Mouse (Mus musculus) hindbrain, embryonic 11.5 days (tissue): Measurements from ENCODE around the gene Snapin. TPM values are rescaled to one million over a fixed set of nuclear protein-coding genes. Genes with fewer than 3 reads are reported as not detected.

Source experiments
- ATAC-seq: fragments of 200-750 bp; cut with Nextera tagmentation; 2 replicates; pipeline ENCODE4 v1.8.0; 2017; ENCODE audit warnings: mild to moderate bottlenecking, moderate TSS enrichment, moderate library complexity; ENCODE audit not compliant: low FRiP score
- DNase-seq: peaks from one replicate; pipeline ENCODE4 v3.0.0-alpha.2; 2015; ENCODE audit warnings: low spot score
- H3K27ac ChIP-seq: fragments of 300-500 bp; sonication (generic); 2 replicates; pipeline ENCODE4 v1.5.1; 2014; ENCODE audit warnings: mild to moderate bottlenecking, low read depth, low read length
- H3K27me3 ChIP-seq: fragments of 300-500 bp; sonication (generic); 2 replicates; pipeline ENCODE4 v1.6.1; 2014; ENCODE audit warnings: mild to moderate bottlenecking, low read length, moderate library complexity, mixed read lengths; ENCODE audit not compliant: control insufficient read depth, insufficient read depth
- H3K36me3 ChIP-seq: fragments of 300-500 bp; sonication (generic); 2 replicates; pipeline ENCODE4 v1.6.1; 2014; ENCODE audit warnings: mild to moderate bottlenecking, low read length, moderate library complexity, mixed read lengths; ENCODE audit not compliant: control insufficient read depth, insufficient read depth
- H3K4me1 ChIP-seq: fragments of 300-500 bp; sonication (generic); replicated peaks from 2 replicates; pipeline ENCODE4 v1.6.1; 2014; ENCODE audit warnings: low read length, mixed read lengths; ENCODE audit not compliant: control insufficient read depth, insufficient read depth
- H3K4me2 ChIP-seq: fragments of 300-500 bp; sonication (generic); replicated peaks from 2 replicates; pipeline ENCODE4 v1.6.1; 2014; ENCODE audit warnings: mild to moderate bottlenecking, low read depth, low read length
- H3K4me3 ChIP-seq: fragments of 300-500 bp; sonication (generic); 2 replicates; pipeline ENCODE4 v1.5.1; 2014; ENCODE audit warnings: low read depth, low read length
- H3K9ac ChIP-seq: fragments of 300-500 bp; sonication (generic); 2 replicates; pipeline ENCODE4 v1.6.1; 2014; ENCODE audit warnings: low read depth, low read length
- H3K9me3 ChIP-seq: fragments of 300-500 bp; sonication (generic); 2 replicates; pipeline ENCODE4 v1.6.1; 2016; ENCODE audit warnings: low read length; ENCODE audit not compliant: control insufficient read depth
- WGBS: fragments of 180-500 bp; shearing (Covaris S2); extraction: QIAGEN DNeasy Blood & Tissue Kit; methylation state at CpG from one replicate; pipeline ENCODE4 v1.1.7; 2014; 5-methylcytosine and 5-hydroxymethylcytosine counted together
- polyA plus RNA-seq: library from polyadenylated mRNA; unstranded; fragments of >200 nt; fragmentation: Nextera tagmentation; extraction: Ambion mirVana; gene quantifications from 2 replicates; pipeline ENCODE4 v1.2.1, GENCODE M21; 2014

Gene Snapin
- polyA plus RNA-seq, 1 experiment from 2014 or later, result 72.3 TPM

GRCm38 (mm10) chr3:90493831-90494540 lies 3.2 kb upstream of the Snapin start:
- H3K27me3 ChIP-seq, result no peaks in the 10 kb centered on the region
- H3K9me3 ChIP-seq, result no peaks in the 10 kb centered on the region
- no peak for DNase-seq
- H3K36me3 ChIP-seq, result no peaks in the 10 kb centered on the region; the same call in 1 of the 2 replicates
- WGBS, result 68% methylated on average over 4 of the region's 4 CpGs
- H3K27ac ChIP-seq, result no peak overlapping the region
- ATAC-seq, result no peak
- no peak overlapping the region for H3K9ac ChIP-seq
- no peak overlapping the region for H3K4me3 ChIP-seq
- H3K4me1 ChIP-seq, result 0 out of 2 replicates have a peak, but pooled peaks cover 3% of the 10 kb centered on the region
- H3K4me2 ChIP-seq, result no peak overlapping the region

- 46% methylated on average over 2 of the region's 2 CpGs for WGBS
- DNase-seq (peak; percentile 23), ATAC-seq (no peak)
- H3K27ac ChIP-seq, result no peak overlapping the region
- no peak overlapping the region for H3K9ac ChIP-seq
- peaks cover 12% of the 10 kb centered on the region for H3K36me3 ChIP-seq
- H3K4me1 ChIP-seq, result 0 out of 2 replicates have a peak, but pooled peaks cover 3% of the 10 kb centered on the region
- no peak overlapping the region for H3K4me2 ChIP-seq
- H3K4me3 ChIP-seq, result no peak overlapping the region
- H3K9me3 ChIP-seq, result no peaks in the 10 kb centered on the region
- no peaks in the 10 kb centered on the region for H3K27me3 ChIP-seq
Observed at GRCm38 (mm10) chr3:90491350-90491749, 517 bp upstream of the Snapin start.

- Histone ChIP-seq H3K27ac (no peak overlapping the region), H3K27me3 (no peaks in the 10 kb centered on the region), H3K4me1 (0 out of 2 replicates have a peak, but pooled peaks cover 3% of the 10 kb centered on the region), H3K9me3 (no peaks in the 10 kb centered on the region), H3K9ac (no peak overlapping the region), H3K36me3 (peaks cover 22% of the 10 kb centered on the region), H3K4me3 (no peak overlapping the region), H3K4me2 (no peak overlapping the region)
- DNase-seq (no peak), ATAC-seq (no peak)
- 86% methylated on average over 6 of the region's 6 CpGs for WGBS
Observed at GRCm38 (mm10) chr3:90488576-90488975, 2.3 kb downstream of the Snapin start.

- no peak for ATAC-seq
- Histone ChIP-seq H3K27me3 (no peaks in the 10 kb centered on the region), H3K4me2 (no peak overlapping the region), H3K27ac (no peak overlapping the region), H3K9me3 (no peaks in the 10 kb centered on the region), H3K4me1 (0 out of 2 replicates have a peak, but pooled peaks cover 3% of the 10 kb centered on the region), H3K4me3 (no peak overlapping the region), H3K9ac (no peak overlapping the region), H3K36me3 (peaks cover 26% of the 10 kb centered on the region)
- DNase-seq, result no peak
- 84% methylated on average over 5 of the region's 5 CpGs for WGBS
Observed at GRCm38 (mm10) chr3:90486998-90487397, 3.8 kb downstream of the Snapin start.

- H3K9ac ChIP-seq, result peak within 1 kb of the TSS; percentile 85
- H3K27me3 ChIP-seq, result no peaks in the 10 kb centered on the region
- peak within 1 kb of the TSS; percentile 83 for H3K4me3 ChIP-seq
- peaks cover 7% of the 10 kb centered on the region for H3K36me3 ChIP-seq
- peak; percentile 98 for DNase-seq
- H3K9me3 ChIP-seq, result no peaks in the 10 kb centered on the region
- peak within 1 kb of the TSS; percentile 84 for H3K4me2 ChIP-seq
- H3K4me1 ChIP-seq, result 0 out of 2 replicates have a peak, but pooled peaks cover 2% of the 10 kb centered on the region
- WGBS, result under 1% methylated on average over 45 of the region's 45 CpGs
- H3K27ac ChIP-seq, result peak within 1 kb of the TSS; percentile 91
- peak; percentile 99 for ATAC-seq
Observed at GRCm38 (mm10) chr3:90475831-90476611, 14.8 kb downstream of the Snapin start, which contains the start of gene Ilf2. TSS of gene Ilf2 (plus strand) at chr3:90476126.

- 40% methylated on average over 15 of the region's 16 CpGs for WGBS
- H3K27ac ChIP-seq, result no peak overlapping the region
- H3K9me3 ChIP-seq, result no peaks in the 10 kb centered on the region
- no peak overlapping the region for H3K4me2 ChIP-seq
- no peak overlapping the region for H3K9ac ChIP-seq
- peak overlapping the region; percentile 25 for H3K4me3 ChIP-seq
- H3K36me3 ChIP-seq, result peaks cover 7% of the 10 kb centered on the region
- no peaks in the 10 kb centered on the region for H3K27me3 ChIP-seq
- DNase-seq, result no peak
- peak; percentile 31 for ATAC-seq
- 0 out of 2 replicates have a peak, but pooled peaks cover 2% of the 10 kb centered on the region for H3K4me1 ChIP-seq
Observed at GRCm38 (mm10) chr3:90475151-90475830, 15.5 kb downstream of the Snapin start.

GRCm38 (mm10) chr3:90472213-90472612 lies 18.6 kb downstream of the Snapin start:
- H3K4me2 ChIP-seq, result no peak overlapping the region
- 42% methylated on average over 3 of the region's 3 CpGs for WGBS
- no peaks in the 10 kb centered on the region for H3K36me3 ChIP-seq
- H3K4me3 ChIP-seq, result no peak overlapping the region
- no peak for ATAC-seq
- DNase-seq, result peak; percentile 49
- no peaks in the 10 kb centered on the region for H3K9me3 ChIP-seq
- 0 out of 2 replicates have a peak, but pooled peaks cover under 1% of the 10 kb centered on the region for H3K4me1 ChIP-seq
- no peak overlapping the region for H3K9ac ChIP-seq
- H3K27me3 ChIP-seq, result no peaks in the 10 kb centered on the region
- H3K27ac ChIP-seq, result no peak overlapping the region

- WGBS, result 91% methylated on average over 10 of the region's 10 CpGs
- peaks cover 29% of the 10 kb centered on the region for H3K27me3 ChIP-seq
Observed at GRCm38 (mm10) chr3:90467618-90468300, 23.1 kb downstream of the Snapin start.

More at GRCm38 (mm10) chr3:90467618-90468300, 23.1 kb downstream of the Snapin start:
- Histone ChIP-seq H3K36me3 (no peaks in the 10 kb centered on the region), H3K4me3 (no peak overlapping the region), H3K9me3 (no peaks in the 10 kb centered on the region), H3K9ac (no peak overlapping the region), H3K4me1 (0 out of 2 replicates have a peak, but pooled peaks cover 2% of the 10 kb centered on the region), H3K27ac (no peak overlapping the region), H3K4me2 (no peak overlapping the region)
- ATAC-seq (no peak), DNase-seq (no peak)
